Mouse (Mus musculus) forebrain, embryonic 16.5 days (tissue): ENCODE results near the gene Etv5. TPM values are rescaled to one million over a fixed set of nuclear protein-coding genes. Genes with fewer than 3 reads are reported as not detected.

Experiments used
- ATAC-seq: fragments of 200-750 bp; cut with Nextera tagmentation; 2 replicates; pipeline ENCODE4 v1.8.0; 2017; ENCODE audit warnings: mild to moderate bottlenecking, moderate library complexity
- H3K27ac ChIP-seq: fragments of 300-500 bp; sonication (generic); 2 replicates; pipeline ENCODE4 v1.5.1; 2014; ENCODE audit warnings: low read length, control low read depth
- H3K27me3 ChIP-seq: fragments of 300-500 bp; sonication (generic); replicated peaks from 2 replicates; pipeline ENCODE4 v1.6.1; 2014; ENCODE audit warnings: low read length; ENCODE audit not compliant: control insufficient read depth, insufficient read depth
- H3K36me3 ChIP-seq: fragments of 300-500 bp; sonication (generic); 2 replicates; pipeline ENCODE4 v1.6.1; 2014; ENCODE audit not compliant: control insufficient read depth, insufficient read depth
- H3K4me1 ChIP-seq: fragments of 300-500 bp; sonication (generic); replicated peaks from 2 replicates; pipeline ENCODE4 v1.6.1; 2014; ENCODE audit warnings: low read length; ENCODE audit not compliant: control insufficient read depth, insufficient read depth
- H3K4me2 ChIP-seq: fragments of 300-500 bp; sonication (generic); 2 replicates; pipeline ENCODE4 v1.6.1; 2014; ENCODE audit warnings: mild to moderate bottlenecking, low read length, control low read depth
- H3K4me3 ChIP-seq: fragments of 300-500 bp; sonication (generic); replicated peaks from 2 replicates; pipeline ENCODE4 v1.5.1; 2014; ENCODE audit warnings: mild to moderate bottlenecking, low read length, control low read depth
- H3K9ac ChIP-seq: fragments of 300-500 bp; sonication (generic); replicated peaks from 2 replicates; pipeline ENCODE4 v1.6.1; 2014; ENCODE audit warnings: low read depth, low read length, control low read depth
- H3K9me3 ChIP-seq: fragments of 300-500 bp; sonication (generic); 2 replicates; pipeline ENCODE4 v1.6.1; 2016; ENCODE audit warnings: low read length; ENCODE audit not compliant: control insufficient read depth
- WGBS: fragments of 180-500 bp; shearing (Covaris S2); extraction: QIAGEN DNeasy Blood & Tissue Kit; methylation state at CpG from one replicate; pipeline ENCODE4 v1.1.7; 2014; 5-methylcytosine and 5-hydroxymethylcytosine counted together
- polyA plus RNA-seq: library from polyadenylated mRNA; unstranded; fragments of >200 nt; fragmentation: Nextera tagmentation; extraction: Ambion mirVana; gene quantifications from 2 replicates; pipeline ENCODE4 v1.2.1, GENCODE M21; 2015

Gene Etv5
- polyA plus RNA-seq, 1 experiment from 2014 or later: 25.4 TPM

DNA sequence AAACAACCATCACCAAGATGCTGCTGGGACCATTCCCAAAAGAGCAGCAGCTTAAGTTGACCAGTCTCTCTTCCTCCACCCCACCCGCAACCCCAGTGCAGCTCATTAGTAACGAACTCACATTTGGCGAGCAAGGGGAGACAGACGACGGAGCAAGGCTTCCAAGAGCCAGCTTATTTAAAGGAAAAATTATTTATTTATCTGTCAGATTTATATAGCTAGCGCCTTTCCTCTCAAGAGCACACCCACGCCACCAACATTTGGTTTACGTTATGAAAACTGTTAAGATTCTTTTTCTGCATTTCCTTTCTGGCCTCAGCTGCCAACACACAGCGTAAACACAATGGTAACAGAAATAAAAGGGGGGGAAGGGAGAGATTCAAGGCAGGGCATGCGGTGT is 34.0 kb downstream of the Etv5 start:
- H3K27ac ChIP-seq: no peak overlapping the region
- peaks cover 7% of the 10 kb centered on the region for H3K4me1 ChIP-seq
- no peak overlapping the region for H3K4me3 ChIP-seq
- H3K4me2 ChIP-seq: no peak overlapping the region
- ATAC-seq: no peak
- H3K9ac ChIP-seq: no peak overlapping the region
- H3K36me3 ChIP-seq: no peaks in the 10 kb centered on the region
- H3K27me3 ChIP-seq: no peaks in the 10 kb centered on the region
- 53% methylated on average over 10 of the region's 10 CpGs for WGBS
- H3K9me3 ChIP-seq: no peaks in the 10 kb centered on the region

DNA sequence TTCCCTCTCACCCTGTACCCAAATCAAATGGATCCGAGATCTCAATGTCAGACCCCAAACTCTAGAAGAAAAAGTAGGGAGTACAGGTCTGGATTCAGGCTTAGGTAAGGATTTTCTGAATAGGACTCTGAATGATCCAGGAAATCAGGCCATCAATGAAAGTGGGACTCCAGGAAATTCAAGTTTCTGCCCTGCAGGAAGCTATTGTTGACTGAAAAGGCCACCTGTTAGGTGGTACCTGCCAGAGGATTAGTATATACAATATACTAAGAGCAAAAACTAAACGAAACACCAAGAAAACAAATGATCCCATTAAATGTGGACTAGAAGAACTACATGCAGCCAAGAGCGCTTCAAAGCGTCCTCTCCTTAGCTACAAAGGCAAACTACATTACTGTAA is 35.8 kb downstream of the Etv5 start:
- Histone ChIP-seq H3K27me3 (no peaks in the 10 kb centered on the region), H3K27ac (no peak overlapping the region), H3K4me2 (no peak overlapping the region), H3K9ac (no peak overlapping the region), H3K9me3 (no peaks in the 10 kb centered on the region), H3K4me3 (no peak overlapping the region), H3K4me1 (peaks cover 7% of the 10 kb centered on the region), H3K36me3 (no peaks in the 10 kb centered on the region)
- ATAC-seq: no peak
- 87% methylated on average over 4 of the region's 4 CpGs for WGBS

DNA sequence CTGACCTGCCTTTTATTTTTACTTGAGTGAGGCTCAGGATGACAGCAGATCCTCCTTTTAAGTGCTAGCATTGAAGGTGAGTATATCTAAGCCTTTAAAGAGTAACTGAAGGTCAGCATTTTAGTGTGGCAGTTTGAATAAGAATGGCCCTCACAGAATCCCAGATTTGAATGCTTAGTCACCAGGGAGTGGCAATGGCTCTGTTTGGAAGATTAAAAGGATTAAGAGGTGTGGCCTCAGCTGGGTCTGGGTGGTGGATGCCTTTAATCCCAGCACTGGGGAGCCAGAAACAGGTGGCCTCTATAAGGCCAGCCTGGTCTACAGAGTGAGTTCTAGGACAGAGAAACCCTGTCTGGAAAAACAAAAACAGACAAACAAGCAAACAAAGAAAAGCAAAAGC is 36.9 kb downstream of the Etv5 start:
- Histone ChIP-seq H3K27ac (no peak overlapping the region), H3K27me3 (no peaks in the 10 kb centered on the region), H3K9me3 (no peaks in the 10 kb centered on the region), H3K36me3 (no peaks in the 10 kb centered on the region), H3K4me3 (no peak overlapping the region), H3K9ac (no peak overlapping the region), H3K4me2 (no peak overlapping the region), H3K4me1 (peaks cover 7% of the 10 kb centered on the region)
- ATAC-seq: no peak

DNA sequence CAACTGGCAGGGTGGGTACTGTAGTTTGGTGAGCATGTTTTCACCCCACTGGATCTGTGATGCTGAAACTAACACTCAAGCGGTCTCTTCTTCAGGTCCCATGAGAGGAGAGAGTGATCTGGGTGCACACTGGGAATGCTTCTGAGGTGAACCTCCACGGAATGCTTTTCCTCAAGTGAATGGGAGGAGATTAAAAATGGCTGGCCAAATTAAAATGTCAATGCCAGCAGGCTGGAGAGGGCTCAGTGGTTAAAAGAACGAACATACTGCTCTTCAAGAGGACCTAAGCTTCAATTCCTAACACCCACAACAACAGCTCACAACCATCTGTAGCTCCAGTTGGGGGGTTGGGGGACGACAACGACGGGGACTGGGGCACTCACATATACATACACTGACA is 39.3 kb downstream of the Etv5 start:
- no peaks in the 10 kb centered on the region for H3K9me3 ChIP-seq
- H3K4me1 ChIP-seq: no peaks in the 10 kb centered on the region
- H3K9ac ChIP-seq: no peak overlapping the region
- H3K36me3 ChIP-seq: no peaks in the 10 kb centered on the region
- H3K27me3 ChIP-seq: no peaks in the 10 kb centered on the region
- no peak overlapping the region for H3K4me3 ChIP-seq
- no peak for ATAC-seq
- 68% methylated on average over 6 of the region's 6 CpGs for WGBS
- no peak overlapping the region for H3K4me2 ChIP-seq
- H3K27ac ChIP-seq: no peak overlapping the region

DNA sequence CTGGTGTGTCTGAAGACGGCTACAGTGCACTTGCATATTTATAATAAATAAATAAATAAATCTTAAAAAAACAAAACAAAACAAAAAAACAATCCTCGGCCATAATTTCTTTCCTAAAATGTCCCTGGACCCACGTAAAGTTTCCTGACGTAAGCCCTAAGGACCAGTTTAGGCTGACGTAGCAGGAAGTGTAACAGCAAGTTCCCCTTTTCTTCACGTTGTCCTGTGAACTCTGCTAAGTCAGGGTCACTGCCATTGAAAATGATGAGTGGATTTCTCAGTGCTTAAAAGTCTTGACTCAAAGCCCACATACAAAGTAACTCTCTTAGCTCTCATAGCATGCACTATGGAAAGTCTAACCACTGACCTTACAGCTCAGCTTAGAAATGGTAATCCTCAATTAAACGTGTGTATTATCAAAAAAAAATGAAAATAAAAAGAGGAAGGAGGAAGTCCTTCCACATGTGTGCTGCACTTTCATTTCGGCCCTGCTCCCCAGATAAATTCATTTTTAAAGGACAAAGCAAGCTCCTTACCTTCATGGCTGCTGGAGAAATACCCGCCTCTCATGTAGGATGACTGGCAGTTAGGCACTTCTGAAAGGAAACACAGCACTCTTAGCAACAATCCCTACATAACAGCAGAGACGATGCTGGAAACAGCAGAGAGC is 40.6 kb downstream of the Etv5 start:
- no peak overlapping the region for H3K9ac ChIP-seq
- WGBS: 89% methylated on average over 10 of the region's 10 CpGs
- H3K27me3 ChIP-seq: no peaks in the 10 kb centered on the region
- H3K4me1 ChIP-seq: no peaks in the 10 kb centered on the region
- no peaks in the 10 kb centered on the region for H3K9me3 ChIP-seq
- no peak overlapping the region for H3K4me3 ChIP-seq
- no peaks in the 10 kb centered on the region for H3K36me3 ChIP-seq
- no peak overlapping the region for H3K27ac ChIP-seq
- ATAC-seq: no peak
- H3K4me2 ChIP-seq: no peak overlapping the region

DNA sequence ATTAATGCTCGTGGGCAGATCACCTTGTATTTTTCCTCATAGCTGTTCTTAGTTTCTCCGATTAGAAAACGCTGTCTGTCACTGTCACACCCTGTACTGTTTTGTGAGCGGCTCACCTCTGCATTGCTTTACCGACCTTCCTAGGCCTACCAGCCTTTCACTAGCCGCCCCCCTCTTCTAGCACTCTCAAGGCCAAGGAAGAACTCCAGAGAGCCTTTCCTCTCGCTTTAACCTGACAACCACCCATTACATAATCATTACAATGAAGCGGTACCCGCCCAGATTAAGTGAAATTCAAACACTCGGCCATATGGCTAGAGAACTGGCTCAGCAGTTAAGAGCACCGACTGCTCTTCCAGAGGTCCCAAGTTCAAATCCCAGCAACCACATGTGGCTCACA is 41.2 kb downstream of the Etv5 start:
- H3K4me2 ChIP-seq: no peak overlapping the region
- no peaks in the 10 kb centered on the region for H3K36me3 ChIP-seq
- 85% methylated on average over 11 of the region's 11 CpGs for WGBS
- no peaks in the 10 kb centered on the region for H3K4me1 ChIP-seq
- no peaks in the 10 kb centered on the region for H3K9me3 ChIP-seq
- no peak overlapping the region for H3K9ac ChIP-seq
- no peak overlapping the region for H3K27ac ChIP-seq
- ATAC-seq: no peak
- H3K27me3 ChIP-seq: no peaks in the 10 kb centered on the region
- H3K4me3 ChIP-seq: no peak overlapping the region

DNA sequence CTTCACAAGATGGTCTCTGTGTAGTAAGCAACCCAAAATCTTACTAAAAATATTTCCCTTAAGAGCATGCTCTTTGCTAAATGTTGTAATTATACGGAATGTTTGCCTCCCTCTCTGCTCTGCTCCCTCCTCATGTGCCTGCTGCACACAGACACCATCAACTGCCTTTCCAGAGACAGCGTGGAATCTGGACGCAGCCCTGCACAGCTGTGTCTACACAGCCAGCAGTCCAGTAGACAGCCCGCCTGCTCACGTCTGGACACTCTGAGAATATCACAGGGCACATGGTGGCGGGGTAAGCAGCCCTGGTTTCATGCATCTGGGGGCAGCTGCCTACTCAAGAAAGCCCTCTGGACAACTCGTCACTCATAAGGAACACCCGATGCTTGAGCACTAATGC is 43.1 kb downstream of the Etv5 start:
- no peak for ATAC-seq

DNA sequence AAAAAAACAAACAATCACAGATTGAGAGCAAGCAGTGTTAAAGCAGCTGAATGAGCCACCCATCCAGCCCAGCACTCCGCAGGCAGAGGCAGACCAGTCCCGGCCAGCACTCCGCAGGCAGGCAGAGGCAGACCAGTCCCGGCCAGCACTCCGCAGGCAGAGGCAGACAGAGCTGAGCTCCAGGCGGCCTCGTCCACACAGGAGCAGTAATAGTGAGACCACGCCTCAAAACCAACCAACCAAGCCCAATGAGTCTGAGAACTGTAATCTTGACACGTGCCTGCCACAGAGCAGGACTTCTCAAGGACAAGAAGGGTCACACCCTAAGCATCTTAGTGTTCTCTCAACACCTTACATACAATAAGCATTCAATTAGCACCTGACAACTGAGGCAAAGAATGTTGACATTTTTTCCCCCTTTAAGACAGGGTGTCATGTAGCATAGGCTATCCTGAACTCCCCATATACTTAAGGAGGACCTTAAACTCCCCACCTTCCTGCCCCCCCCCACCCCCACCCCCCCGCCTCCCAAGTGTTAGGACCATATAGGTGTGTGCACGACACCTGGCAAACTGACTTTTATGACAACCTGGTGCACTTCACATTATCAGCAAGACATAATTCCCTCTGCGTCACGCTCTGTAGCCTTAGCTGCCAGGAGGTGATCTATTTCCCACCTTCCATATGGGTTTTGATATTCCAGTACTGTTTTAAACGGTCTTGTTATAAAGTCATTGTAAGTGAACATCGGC is 44.2 kb downstream of the Etv5 start:
- H3K9me3 ChIP-seq: no peaks in the 10 kb centered on the region
- H3K9ac ChIP-seq: no peak overlapping the region
- H3K4me1 ChIP-seq: no peaks in the 10 kb centered on the region
- no peak overlapping the region for H3K4me3 ChIP-seq
- 70% methylated on average over 15 of the region's 15 CpGs for whole genome bisulfite sequencing
- no peaks in the 10 kb centered on the region for H3K27me3 ChIP-seq
- H3K27ac ChIP-seq: no peak overlapping the region
- H3K4me2 ChIP-seq: no peak overlapping the region
- H3K36me3 ChIP-seq: no peaks in the 10 kb centered on the region
- ATAC-seq: 0 out of 2 replicates have a peak, but pooled peaks have one; percentile 31

More for the DNA sequence above, 43.1 kb downstream of the Etv5 start:
- H3K27ac ChIP-seq: no peak overlapping the region
- H3K4me1 ChIP-seq: no peaks in the 10 kb centered on the region
- no peaks in the 10 kb centered on the region for H3K36me3 ChIP-seq
- no peaks in the 10 kb centered on the region for H3K27me3 ChIP-seq
- no peak overlapping the region for H3K4me3 ChIP-seq
- WGBS: 82% methylated on average over 8 of the region's 8 CpGs
- no peaks in the 10 kb centered on the region for H3K9me3 ChIP-seq
- no peak overlapping the region for H3K9ac ChIP-seq
- no peak overlapping the region for H3K4me2 ChIP-seq

DNA sequence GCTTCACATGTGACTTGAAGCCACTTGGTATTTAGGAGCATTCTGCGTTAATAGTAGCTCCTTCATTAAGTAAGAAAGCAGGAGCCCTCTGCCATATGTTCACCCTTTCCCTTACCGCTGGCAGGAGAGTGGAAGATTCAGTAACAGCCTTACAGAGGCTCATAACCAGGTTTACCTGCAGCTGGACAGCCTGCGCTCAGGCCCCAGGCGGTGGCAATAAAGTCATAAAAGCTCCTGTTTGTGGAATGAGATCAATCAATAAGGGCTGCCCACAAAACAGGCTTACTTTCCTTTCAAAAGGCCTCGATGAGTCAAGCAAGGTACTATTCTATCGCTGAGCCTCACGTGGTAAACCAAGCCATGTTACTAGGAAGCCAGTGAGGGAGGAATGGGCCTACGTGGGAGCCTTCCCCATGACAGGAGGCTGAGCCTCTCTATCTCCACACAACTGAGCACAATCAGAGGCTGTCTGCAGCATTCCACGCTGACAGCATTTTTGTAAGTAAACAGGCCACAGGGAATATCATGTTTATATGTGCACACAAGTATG is 49.1 kb downstream of the Etv5 start:
- Histone ChIP-seq H3K27me3 (no peaks in the 10 kb centered on the region), H3K4me1 (peaks cover 13% of the 10 kb centered on the region; the same call in 1 of the 2 replicates), H3K9ac (no peak overlapping the region), H3K36me3 (no peaks in the 10 kb centered on the region), H3K4me3 (no peak overlapping the region), H3K27ac (peak overlapping the region; percentile 36), H3K4me2 (no peak overlapping the region), H3K9me3 (no peaks in the 10 kb centered on the region)
- no peak for ATAC-seq
- WGBS: 82% methylated on average over 9 of the region's 9 CpGs
